Mouse (Mus musculus) lung, adult 2 months (tissue): ENCODE data around the gene Mms22l. TPM values are rescaled to one million over a fixed set of nuclear protein-coding genes. Genes with fewer than 3 reads are reported as not detected.
"Not testable (repeated sequence)": the region's sequence is repeated elsewhere in the genome, so short reads cannot be mapped to it uniquely, and the experiment has no call there.

Experiments
- DNase-seq: peaks from one replicate; pipeline ENCODE4 v3.0.0; 2022
- H3K4me1 ChIP-seq: fragments of 200-500 bp; 2 replicates; pipeline ENCODE4 v1.6.1; 2011; ENCODE audit warnings: low read length; ENCODE audit not compliant: control insufficient read depth, insufficient read depth
- H3K4me3 ChIP-seq: fragments of 200-500 bp; replicated peaks from 2 replicates; pipeline ENCODE3; 2011; ENCODE audit warnings: low read depth, mild to moderate bottlenecking, control low read depth, low read length; ENCODE audit errors: extremely low read depth
- CTCF ChIP-seq: fragments of 200-500 bp; IDR thresholded peaks from 2 replicates; pipeline ENCODE4 v1.5.1; 2011; ENCODE audit warnings: mild to moderate bottlenecking, low read length, control low read depth; ENCODE audit not compliant: insufficient read depth
- POLR2A ChIP-seq: fragments of 200-500 bp; IDR thresholded peaks from 2 replicates; pipeline ENCODE4 v1.6.1; 2011; ENCODE audit warnings: low read depth, mild to moderate bottlenecking, control low read depth, low read length, borderline replicate concordance; ENCODE audit errors: extremely low read depth
- WGBS: fragments of 180-500 bp; shearing (Covaris S2); methylation state at CpG from one replicate; pipeline ENCODE4 v1.1.7; 2018; 5-methylcytosine and 5-hydroxymethylcytosine counted together
- polyA plus RNA-seq: library from polyadenylated mRNA; depleted of rRNA; stranded (reverse); fragments of >200 nt; gene quantifications from 2 replicates; pipeline ENCODE4 v1.2.3, GENCODE M21; 2012

The Mms22l gene
- polyA plus RNA-seq, 1 experiment, result 1.8 TPM

DNA sequence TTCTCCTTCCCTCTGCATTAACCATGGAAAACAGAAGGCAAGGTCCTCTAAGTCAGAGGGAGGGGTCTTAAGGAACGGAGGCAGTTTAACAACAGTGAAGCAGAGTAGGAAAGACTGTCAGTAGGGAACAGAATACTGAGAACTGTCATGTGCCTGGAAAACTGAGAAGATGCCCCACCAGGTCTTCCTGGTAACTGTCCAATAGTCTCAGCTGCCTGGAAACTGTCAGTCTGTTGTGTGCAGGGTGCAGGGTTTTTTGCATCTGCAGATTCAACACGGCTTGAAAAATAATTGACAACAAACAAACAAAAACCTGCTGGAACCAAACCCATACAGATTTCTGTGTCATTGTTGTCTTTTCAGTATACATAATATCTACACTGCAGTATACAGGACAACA lies 146.1 kb downstream of the Mms22l start:
- no peak overlapping the region for H3K4me3 ChIP-seq
- no peaks in the 10 kb centered on the region for H3K4me1 ChIP-seq
- no peak for TF ChIP-seq CTCF
- no peak for TF ChIP-seq POLR2A
- WGBS, result 79% methylated on average over 2 of the region's 2 CpGs
- DNase-seq, result no peak

DNA sequence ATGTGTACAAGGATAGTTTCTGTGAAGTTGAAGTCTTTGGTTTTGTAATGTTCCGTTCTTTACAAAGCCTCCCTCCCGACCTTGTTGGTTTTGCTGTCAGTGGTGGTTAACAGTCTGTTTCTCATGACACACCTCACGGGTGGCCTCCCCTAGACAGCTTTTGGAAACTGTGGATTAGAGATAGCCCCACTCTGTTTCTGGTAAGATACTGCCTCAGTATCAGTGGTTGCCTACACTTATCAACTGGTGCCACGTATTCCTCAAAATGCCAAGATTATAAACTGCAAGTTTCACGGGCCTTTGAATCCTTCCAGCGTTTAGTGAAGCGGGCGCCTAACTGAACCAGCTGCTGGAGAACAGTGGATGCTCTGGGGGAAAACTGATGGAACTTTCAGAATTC lies 148.5 kb downstream of the Mms22l start:
- H3K4me1 ChIP-seq, result not testable (repeated sequence)
- 85% methylated on average over 7 of the region's 8 CpGs for WGBS

More for the DNA sequence above, 148.5 kb downstream of the Mms22l start:
- DNase-seq, H3K4me3 ChIP-seq: not testable (repeated sequence)
